In genomic region chr19:25628490-25628889, GRCm38 (mm10) we compare ENCODE assay signal across 8 mouse cellular contexts. TPM values are rescaled to one million over a fixed set of nuclear protein-coding genes. Genes with fewer than 3 reads are reported as not detected.
A peak's percentile ranks its signal among the peaks of the same experiment; 100 is the strongest.
DNase-seq lines count a peak whose midpoint lies in the region; ATAC-seq and TF ChIP-seq lines count a peak whose summit lies in the region.

No protein-coding gene starts in this region.

- no peak overlapping the region for H3K9ac ChIP-seq in kidney, embryonic 14.5 days (ENCODE audit: low read depth, low read length)
- no peak overlapping the region for H3K9ac ChIP-seq in forebrain, embryonic 11.5 days (ENCODE audit: low read length)
- no peak overlapping the region for H3K9ac ChIP-seq in intestine, embryonic 14.5 days (ENCODE audit: low read length)

- no peak for TF ChIP-seq POLR2A in kidney, adult 2 months (IDR thresholded peaks at IDR 0.05; ENCODE audit: low read depth, low read length)
- TF ChIP-seq POLR2A in testis, adult 2 months (IDR thresholded peaks at IDR 0.05; ENCODE audit: control insufficient read depth, low read depth, low read length), result no peak

- H3K27me3 ChIP-seq in kidney, adult 2 months (replicated peaks; ENCODE audit: control insufficient read depth, insufficient read depth, low read length), result no peaks in the 10 kb centered on the region
- peaks cover 49% of the 10 kb centered on the region for H3K27me3 ChIP-seq in kidney, embryonic 14.5 days (ENCODE audit: control insufficient read depth, insufficient read depth, low read length)
- H3K27me3 ChIP-seq in forebrain, embryonic 11.5 days (ENCODE audit: control insufficient read depth, insufficient read depth, low read length), result peaks cover 18% of the 10 kb centered on the region; the same call in 1 of the 2 replicates
- peaks cover 51% of the 10 kb centered on the region for H3K27me3 ChIP-seq in intestine, embryonic 14.5 days (replicated peaks; ENCODE audit: control insufficient read depth, insufficient read depth, low read length)
- peaks cover 70% of the 10 kb centered on the region for H3K27me3 ChIP-seq in limb, embryonic 10.5 days (ENCODE audit: low read depth, poor library complexity, severe bottlenecking)
- H3K27me3 ChIP-seq in testis, adult 2 months (ENCODE audit: control insufficient read depth, insufficient read depth, low read length), result no peaks in the 10 kb centered on the region

- no peak overlapping the region for H3K4me3 ChIP-seq in kidney, adult 2 months (ENCODE audit: insufficient read depth, low read depth, low read length)
- H3K4me3 ChIP-seq in kidney, embryonic 14.5 days (ENCODE audit: low read length), result no peak overlapping the region
- H3K4me3 ChIP-seq in forebrain, embryonic 11.5 days (ENCODE audit: low read depth, low read length), result no peak overlapping the region
- H3K4me3 ChIP-seq in intestine, embryonic 14.5 days (ENCODE audit: low read depth, low read length), result no peak overlapping the region
- no peak overlapping the region for H3K4me3 ChIP-seq in limb, embryonic 10.5 days
- no peak overlapping the region for H3K4me3 ChIP-seq in testis, adult 2 months (ENCODE audit: control insufficient read depth, low read depth, low read length)

- DNase-seq in kidney, adult 2 months, result peak; percentile 63
- peak; percentile 85 for DNase-seq in forebrain, embryonic 11.5 days (ENCODE audit: low spot score)
- DNase-seq in intestine, embryonic 14.5 days (ENCODE audit: low spot score), result peak; percentile 83
- DNase-seq in limb, embryonic 10.5 days (ENCODE audit: low spot score), result peak; percentile 83
- peak; percentile 9 for DNase-seq in naive thymus-derived CD4-positive, alpha-beta T cell, adult 2 months (ENCODE audit: low read depth)

- H3K4me2 ChIP-seq in kidney, embryonic 14.5 days (replicated peaks; ENCODE audit: low read depth, low read length), result no peak overlapping the region
- H3K4me2 ChIP-seq in forebrain, embryonic 11.5 days (ENCODE audit: low read depth, low read length, severe bottlenecking), result no peak overlapping the region
- no peak overlapping the region for H3K4me2 ChIP-seq in intestine, embryonic 14.5 days (ENCODE audit: low read length)

- H3K27ac ChIP-seq in kidney, adult 2 months (ENCODE audit: insufficient read depth, low read depth, low read length), result no peak overlapping the region
- no peak overlapping the region for H3K27ac ChIP-seq in kidney, embryonic 14.5 days (ENCODE audit: low read depth, low read length)
- no peak overlapping the region for H3K27ac ChIP-seq in forebrain, embryonic 11.5 days (ENCODE audit: low read depth, low read length)
- H3K27ac ChIP-seq in intestine, embryonic 14.5 days (ENCODE audit: low read depth), result no peak overlapping the region
- H3K27ac ChIP-seq in limb, embryonic 10.5 days, result no peak overlapping the region
- no peak overlapping the region for H3K27ac ChIP-seq in testis, adult 2 months (ENCODE audit: control insufficient read depth, insufficient read depth, low read depth, low read length)

- 9% methylated on average over 9 of the region's 9 CpGs for WGBS in kidney, adult 2 months
- WGBS in kidney, embryonic 14.5 days, result 11% methylated on average over 9 of the region's 9 CpGs
- 10% methylated on average over 9 of the region's 9 CpGs for WGBS in forebrain, embryonic 11.5 days
- 10% methylated on average over 9 of the region's 9 CpGs for WGBS in intestine, embryonic 14.5 days
- WGBS in limb, embryonic 10.5 days, result 14% methylated on average over 9 of the region's 9 CpGs

- H3K4me1 ChIP-seq in kidney, adult 2 months (ENCODE audit: control insufficient read depth, insufficient read depth, low read length), result no peaks in the 10 kb centered on the region
- no peaks in the 10 kb centered on the region for H3K4me1 ChIP-seq in kidney, embryonic 14.5 days (ENCODE audit: control insufficient read depth, insufficient read depth, low read length)
- no peaks in the 10 kb centered on the region for H3K4me1 ChIP-seq in forebrain, embryonic 11.5 days (replicated peaks; ENCODE audit: control insufficient read depth, insufficient read depth, low read length)
- H3K4me1 ChIP-seq in intestine, embryonic 14.5 days (replicated peaks; ENCODE audit: control insufficient read depth, insufficient read depth, low read length), result no peaks in the 10 kb centered on the region
- peaks cover 5% of the 10 kb centered on the region; the same call in 1 of the 2 replicates for H3K4me1 ChIP-seq in limb, embryonic 10.5 days
- H3K4me1 ChIP-seq in testis, adult 2 months (ENCODE audit: control insufficient read depth, insufficient read depth, low read length), result no peaks in the 10 kb centered on the region; the same call in 1 of the 2 replicates

- no peaks in the 10 kb centered on the region for H3K9me3 ChIP-seq in kidney, embryonic 14.5 days (ENCODE audit: control insufficient read depth, low read length)
- no peaks in the 10 kb centered on the region for H3K9me3 ChIP-seq in forebrain, embryonic 11.5 days (ENCODE audit: control insufficient read depth, low read length)
- H3K9me3 ChIP-seq in intestine, embryonic 14.5 days (ENCODE audit: control insufficient read depth, low read length), result no peaks in the 10 kb centered on the region
- H3K9me3 ChIP-seq in limb, embryonic 10.5 days (replicated peaks), result no peaks in the 10 kb centered on the region

- TF ChIP-seq CTCF in kidney, adult 2 months (conservative IDR thresholded peaks at IDR 0.05; ENCODE audit: insufficient read depth, insufficient read length, low read depth, low read length), result peak; percentile 90
- peak; percentile 87; the same call in 1 of the 2 replicates for TF ChIP-seq CTCF in testis, adult 2 months (IDR thresholded peaks at IDR 0.05; ENCODE audit: control insufficient read depth, insufficient read depth, insufficient replicate concordance, low read depth, low read length)

- no peaks in the 10 kb centered on the region for H3K36me3 ChIP-seq in kidney, adult 2 months (ENCODE audit: control insufficient read depth, insufficient read depth, low read length)
- H3K36me3 ChIP-seq in kidney, embryonic 14.5 days (ENCODE audit: control insufficient read depth, insufficient read depth, low read length), result no peaks in the 10 kb centered on the region
- H3K36me3 ChIP-seq in forebrain, embryonic 11.5 days (ENCODE audit: control insufficient read depth, insufficient read depth, low read length), result no peaks in the 10 kb centered on the region
- H3K36me3 ChIP-seq in intestine, embryonic 14.5 days (ENCODE audit: control insufficient read depth, insufficient read depth, low read length), result no peaks in the 10 kb centered on the region
- no peaks in the 10 kb centered on the region for H3K36me3 ChIP-seq in limb, embryonic 10.5 days
- H3K36me3 ChIP-seq in testis, adult 2 months (ENCODE audit: control insufficient read depth, insufficient read depth, low read length), result no peaks in the 10 kb centered on the region

- no peak for ATAC-seq in kidney, embryonic 14.5 days (ENCODE audit: low FRiP score, low TSS enrichment)
- ATAC-seq in cerebellum, adult (ENCODE audit: insufficient number of reproducible peaks, low FRiP score, low TSS enrichment), result peak; percentile 71
- ATAC-seq in forebrain, embryonic 11.5 days (replicated peaks; ENCODE audit: low FRiP score), result peak; percentile 55
- ATAC-seq in intestine, embryonic 14.5 days (replicated peaks; ENCODE audit: low FRiP score, low TSS enrichment, low read depth), result 0 out of 2 replicates have a peak, but pooled peaks have one; percentile 36

RNA-seq across cellular contexts. Expression of gene Dmrt3, which starts 18.4 kb away (rescaled TPM):
- not detected in 2 replicates for polyA plus RNA-seq in kidney, adult 2 months (2012; rRNA removed)
- not detected in 2 replicates for polyA plus RNA-seq in kidney, embryonic 14.5 days (2014; fragmentation: Nextera tagmentation; extraction: Ambion mirVana)
- polyA plus RNA-seq in forebrain, embryonic 11.5 days (2014; fragmentation: Nextera tagmentation; extraction: Ambion mirVana), result 21.8 and 23.8 TPM in 2 replicates
- polyA plus RNA-seq in intestine, embryonic 14.5 days (2014; fragmentation: Nextera tagmentation; extraction: Ambion mirVana), result 0.45 and 0.69 TPM in 2 replicates
- 0.10 and 0.26 TPM in 2 replicates for polyA plus RNA-seq in limb, embryonic 10.5 days (2016; fragmentation: Nextera tagmentation; extraction: Ambion mirVana)
- polyA plus RNA-seq in testis, adult 2 months (2012; rRNA removed), result 0.61 and 0.73 TPM in 2 replicates

RNA-seq across cellular contexts. Expression of gene Dmrt2, which starts 43.7 kb away (rescaled TPM):
- 4.7 and 4.8 TPM in 2 replicates for polyA plus RNA-seq in kidney, adult 2 months (2012; rRNA removed)
- polyA plus RNA-seq in kidney, embryonic 14.5 days (2014; fragmentation: Nextera tagmentation; extraction: Ambion mirVana), result 0.66 and 1.2 TPM in 2 replicates
- polyA plus RNA-seq in forebrain, embryonic 11.5 days (2014; fragmentation: Nextera tagmentation; extraction: Ambion mirVana), result 0.41 and 0.48 TPM in 2 replicates
- 0.18 TPM in 1 of 2 replicates, not detected in the other for polyA plus RNA-seq in intestine, embryonic 14.5 days (2014; fragmentation: Nextera tagmentation; extraction: Ambion mirVana)
- polyA plus RNA-seq in limb, embryonic 10.5 days (2016; fragmentation: Nextera tagmentation; extraction: Ambion mirVana), result 2.6 and 5.6 TPM in 2 replicates
- polyA plus RNA-seq in testis, adult 2 months (2012; rRNA removed), result 0.25 and 0.54 TPM in 2 replicates

Comparison
In these comparisons a context has a peak if more than half of its experiments do, and no peak if none do; other contexts are left out.
1. DNase-seq: peak in every context shown above with its lines; median percentile 85 in forebrain, embryonic 11.5 days; 83 in intestine, embryonic 14.5 days; 83 in limb, embryonic 10.5 days; 63 in kidney, adult 2 months; 9 in naive thymus-derived CD4-positive, alpha-beta T cell, adult 2 months.
2. RNA of gene Dmrt3, which starts 18.4 kb away (polyA plus RNA-seq): 21.8 to 23.8 TPM in forebrain, embryonic 11.5 days; 0.61 to 0.73 TPM in testis, adult 2 months, 0.45 to 0.69 TPM in intestine, embryonic 14.5 days, 0.10 to 0.26 TPM in limb, embryonic 10.5 days, not detected in kidney, embryonic 14.5 days and not detected in kidney, adult 2 months; every median in the first group is over 10 times any median in the second.